Mouse (Mus musculus) CD4-positive, CD25-positive, alpha-beta regulatory T cell, adult 9 weeks (primary cell): ENCODE measurements around the gene Aph1a. TPM values are rescaled to one million over a fixed set of nuclear protein-coding genes. Genes with fewer than 3 reads are reported as not detected.

Source experiments
- polyA plus RNA-seq: library from polyadenylated mRNA; unstranded; fragments of 100-300 nt; shearing (Covaris generic); gene quantifications from one replicate; pipeline ENCODE4 v1.2.1, GENCODE M21; 2017

The Aph1a gene
- 61.7 TPM for polyA plus RNA-seq

DNA sequence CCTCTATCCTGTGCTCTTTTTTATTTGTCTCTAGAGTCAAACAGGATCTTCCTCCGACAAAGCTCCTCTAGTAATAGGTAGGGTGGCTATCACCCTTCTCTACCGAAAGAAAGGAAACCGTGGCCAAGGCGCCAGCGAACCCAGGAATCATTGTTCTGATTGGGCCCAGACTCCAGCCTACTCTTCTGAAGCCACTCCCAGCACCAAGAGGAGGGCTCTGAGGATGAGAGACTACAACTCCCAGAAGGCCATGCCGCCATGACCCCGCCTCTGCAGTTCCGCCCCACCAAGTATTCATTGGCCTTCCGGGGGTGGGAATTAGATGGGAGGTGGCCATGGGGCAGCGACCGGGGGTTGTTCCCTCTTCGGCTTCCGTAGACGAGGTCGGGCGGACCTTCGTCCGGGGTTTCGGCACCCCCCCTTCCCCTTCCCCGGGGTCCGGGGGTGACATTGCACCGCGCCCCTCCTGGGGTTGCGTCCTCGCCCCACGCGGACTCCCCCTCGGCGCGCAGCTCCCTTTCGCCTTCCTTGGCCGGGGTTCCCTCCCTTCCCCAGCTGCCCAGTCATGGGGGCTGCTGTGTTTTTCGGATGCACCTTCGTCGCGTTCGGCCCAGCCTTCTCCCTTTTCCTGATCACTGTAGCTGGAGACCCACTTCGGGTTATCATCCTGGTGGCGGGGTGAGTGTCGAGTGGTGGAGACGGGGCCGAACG, at the start of gene Aph1a:
Gene Aph1a, plus strand, starts transcription at position 364 of the 711 bp plus-strand sequence.

GRCm38 (mm10) chr3:95855502-95856089, 38.2 kb upstream of the Aph1a start, which contains the start of gene Prpf3:
TSS of gene Prpf3 (minus strand) at chr3:95855885.

GRCm38 (mm10) chr3:95871392-95871867, 22.3 kb upstream of the Aph1a start, which contains the start of gene Mrps21:
TSS of gene Mrps21 (minus strand) at chr3:95871519.

GRCm38 (mm10) chr3:95881979-95882815, 11.6 kb upstream of the Aph1a start, which contains the start of gene Ciart:
TSS of gene Ciart (minus strand) at chr3:95882251.

DNA sequence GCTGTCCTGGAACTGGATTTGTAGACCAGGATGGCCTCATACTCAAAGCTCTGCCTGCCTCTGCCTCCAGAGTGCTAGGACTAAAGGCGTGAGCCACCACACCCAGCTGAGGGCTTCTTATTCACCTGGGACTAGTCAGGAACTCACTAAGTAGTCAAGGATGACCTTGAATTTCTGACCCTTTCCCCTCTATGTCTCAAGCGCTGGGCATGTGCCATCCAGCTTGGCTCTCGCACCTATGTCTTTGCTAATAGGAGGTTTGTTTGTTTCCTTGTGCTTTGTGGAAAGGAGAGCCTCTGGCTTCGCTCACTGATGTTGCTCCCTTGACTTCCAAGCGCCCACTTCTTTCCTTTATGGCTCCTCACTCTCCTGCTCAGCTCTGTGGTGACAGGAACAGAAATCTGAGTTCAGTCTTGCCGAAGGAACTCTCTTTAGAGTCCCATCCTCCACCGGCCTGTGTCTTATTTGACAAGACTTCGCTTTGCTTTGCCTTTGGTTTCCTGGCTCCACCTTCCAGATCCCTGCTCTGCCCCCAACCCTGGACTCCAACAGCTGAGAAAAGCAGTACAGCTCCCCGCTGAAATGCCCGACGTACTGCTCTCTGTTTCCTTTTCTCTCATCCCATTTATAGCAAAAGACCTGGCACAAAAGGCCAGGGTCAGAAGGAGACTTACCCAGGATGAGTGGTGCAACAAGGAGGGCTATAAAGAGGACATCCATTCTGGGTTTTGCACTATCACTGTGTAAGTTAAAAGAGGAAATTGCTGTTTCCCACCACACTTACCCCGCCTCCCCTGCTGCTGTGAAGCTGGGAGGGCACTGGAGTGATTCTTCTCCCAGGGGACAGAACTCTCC, 2.3 kb upstream of the Aph1a start, which contains the start of gene BC028528:
Gene BC028528, minus strand, starts transcription at position 795 of the 855 bp plus-strand sequence.

GRCm38 (mm10) chr3:95904568-95904967, 10.8 kb downstream of the Aph1a start, which contains the start of gene Car14:
TSS of gene Car14 (minus strand) at chr3:95904691.

DNA sequence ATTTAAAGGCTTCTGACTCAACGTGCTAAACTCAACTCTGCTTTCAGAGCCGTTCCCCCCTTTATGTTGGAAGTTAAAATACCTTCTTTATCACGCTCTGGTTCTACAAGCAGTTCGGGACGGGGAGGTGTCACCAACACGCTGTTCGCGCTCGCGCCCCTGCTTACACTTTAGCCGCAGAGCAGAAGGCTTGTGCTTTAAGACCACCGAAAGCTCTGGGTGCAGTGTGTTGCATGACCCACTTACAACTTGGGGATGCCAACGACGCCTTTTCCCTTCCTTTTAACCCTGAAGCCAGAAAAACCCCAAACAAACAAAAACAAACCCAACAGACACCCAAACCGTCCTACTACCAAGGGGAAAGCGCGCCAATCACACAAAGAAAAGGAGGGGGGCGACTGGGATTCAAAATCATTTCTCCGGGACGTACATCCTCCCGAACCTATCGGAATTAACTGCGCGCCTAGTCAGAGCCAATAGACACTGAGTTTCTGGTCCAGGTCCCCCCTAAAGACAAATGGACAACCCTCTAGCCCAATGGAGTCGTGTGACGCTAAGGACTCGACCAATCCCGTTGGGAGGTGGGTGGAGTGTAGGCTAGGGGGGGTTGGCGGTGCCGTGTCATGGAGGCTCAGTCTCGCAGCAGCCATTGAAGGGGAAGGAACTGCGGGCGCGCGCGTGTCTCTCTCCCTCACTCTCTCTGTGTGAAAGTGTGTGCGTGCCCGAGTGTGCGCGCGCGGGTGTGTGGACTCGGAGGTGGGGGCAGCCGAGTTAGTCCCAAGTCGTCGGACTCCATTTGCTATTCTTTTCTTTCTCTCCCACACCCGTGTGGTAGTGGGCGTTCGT, 35.1 kb downstream of the Aph1a start, which contains the start of gene Anp32e:
Gene Anp32e, plus strand, starts transcription at position 589 of the 846 bp plus-strand sequence.

Other genes with a start within 250 kb of the Aph1a start
- 42.6 TPM for gene Mcl1, start 235.2 kb upstream of the Aph1a start, polyA plus RNA-seq
- 10.5 TPM for gene Adamtsl4, start 206.1 kb upstream of the Aph1a start, polyA plus RNA-seq
- gene Ecm1, start 154.4 kb upstream of the Aph1a start, polyA plus RNA-seq: 235 TPM
- gene Tars2, start 133.8 kb upstream of the Aph1a start, polyA plus RNA-seq: 88.7 TPM
- gene Rprd2, start 75.1 kb upstream of the Aph1a start, polyA plus RNA-seq: 16.8 TPM
- gene Prpf3, start 38.1 kb upstream of the Aph1a start, polyA plus RNA-seq: 77.5 TPM
- 281 TPM for gene Mrps21, start 22.4 kb upstream of the Aph1a start, polyA plus RNA-seq
- 8.2 TPM for gene Ciart, start 11.7 kb upstream of the Aph1a start, polyA plus RNA-seq
- gene BC028528, start 2.0 kb upstream of the Aph1a start, polyA plus RNA-seq: 0.67 TPM
- gene Car14, start 10.7 kb downstream of the Aph1a start, polyA plus RNA-seq: not detected
- gene Anp32e, start 35.3 kb downstream of the Aph1a start, polyA plus RNA-seq: 233 TPM
- gene Plekho1, start 102.0 kb downstream of the Aph1a start, polyA plus RNA-seq: 7.7 TPM
- gene Vps45, start 164.5 kb downstream of the Aph1a start, polyA plus RNA-seq: 33.7 TPM
- 21.2 TPM for gene Otud7b, start 210.6 kb downstream of the Aph1a start, polyA plus RNA-seq